Mouse (Mus musculus): ENCODE data around the gene Zdhhc20. TPM values are rescaled to one million over a fixed set of nuclear protein-coding genes. Genes with fewer than 3 reads are reported as not detected.
"Not testable (repeated sequence)": the region's sequence is repeated elsewhere in the genome, so short reads cannot be mapped to it uniquely, and the experiment has no call there.

Gene Zdhhc20
- 73.0 and 79.6 TPM in 2 replicates for polyA plus RNA-seq (2016; fragmentation: Nextera tagmentation; extraction: Ambion mirVana)

GRCm38 (mm10) chr14:57890011-57890842 lies at the start of gene Zdhhc20:
Gene Zdhhc20 (minus strand): TSS chr14:57890276.
- peak within 1 kb of the TSS; percentile 96 for H3K4me3 ChIP-seq
- H3K36me3 ChIP-seq = no peaks in the 10 kb centered on the region
- peaks cover 10% of the 10 kb centered on the region for H3K4me1 ChIP-seq
- H3K9ac ChIP-seq = peak within 1 kb of the TSS; percentile 95
- H3K9me3 ChIP-seq = no peaks in the 10 kb centered on the region
- peak; percentile 95 for ATAC-seq (ENCODE audit: insufficient number of reproducible peaks, insufficient read depth, low FRiP score, low TSS enrichment)
- H3K27ac ChIP-seq = peak within 1 kb of the TSS; percentile 84
- no peaks in the 10 kb centered on the region for H3K27me3 ChIP-seq
- peak within 1 kb of the TSS; percentile 58 for H3K4me2 ChIP-seq (replicated peaks)
- WGBS = 4% methylated on average over 65 of the region's 65 CpGs

GRCm38 (mm10) chr14:57937297-57937696 lies 47.2 kb upstream of the Zdhhc20 start:
- Histone ChIP-seq H3K27ac (no peak overlapping the region), H3K9me3 (no peaks in the 10 kb centered on the region), H3K4me2 (replicated peaks) (no peak overlapping the region), H3K36me3 (peaks cover 4% of the 10 kb centered on the region; the same call in 1 of the 2 replicates), H3K4me1 (no peaks in the 10 kb centered on the region), H3K4me3 (no peak overlapping the region), H3K27me3 (no peaks in the 10 kb centered on the region), H3K9ac (no peak overlapping the region)
- WGBS = 87% methylated on average over 6 of the region's 6 CpGs
- ATAC-seq (ENCODE audit: insufficient number of reproducible peaks, insufficient read depth, low FRiP score, low TSS enrichment) = no peak

GRCm38 (mm10) chr14:57934666-57935065 lies 44.6 kb upstream of the Zdhhc20 start:
- Histone ChIP-seq H3K9me3 (no peaks in the 10 kb centered on the region), H3K4me2 (replicated peaks) (no peak overlapping the region), H3K4me1 (no peaks in the 10 kb centered on the region), H3K27me3 (no peaks in the 10 kb centered on the region), H3K9ac (no peak overlapping the region), H3K36me3 (0 out of 2 replicates have a peak, but pooled peaks cover 8% of the 10 kb centered on the region), H3K4me3 (no peak overlapping the region), H3K27ac (no peak overlapping the region)
- no peak for ATAC-seq (ENCODE audit: insufficient number of reproducible peaks, insufficient read depth, low FRiP score, low TSS enrichment)
- WGBS = 96% methylated on average over 13 of the region's 13 CpGs

- H3K4me3 ChIP-seq = no peak overlapping the region
- 89% methylated on average over 7 of the region's 7 CpGs for WGBS
- no peak overlapping the region for H3K4me2 ChIP-seq (replicated peaks)
- no peaks in the 10 kb centered on the region for H3K9me3 ChIP-seq
- H3K27ac ChIP-seq = no peak overlapping the region
- no peaks in the 10 kb centered on the region for H3K27me3 ChIP-seq
- ATAC-seq (ENCODE audit: insufficient number of reproducible peaks, insufficient read depth, low FRiP score, low TSS enrichment) = no peak
- 0 out of 2 replicates have a peak, but pooled peaks cover 15% of the 10 kb centered on the region for H3K36me3 ChIP-seq
- H3K4me1 ChIP-seq = no peaks in the 10 kb centered on the region
- H3K9ac ChIP-seq = no peak overlapping the region
Observed at GRCm38 (mm10) chr14:57933608-57934007, 43.5 kb upstream of the Zdhhc20 start.

- H3K4me2 ChIP-seq (replicated peaks) = no peak overlapping the region
- no peaks in the 10 kb centered on the region for H3K27me3 ChIP-seq
- no peaks in the 10 kb centered on the region for H3K4me1 ChIP-seq
- no peaks in the 10 kb centered on the region for H3K9me3 ChIP-seq
- 0 out of 2 replicates have a peak, but pooled peaks cover 15% of the 10 kb centered on the region for H3K36me3 ChIP-seq
- no peak overlapping the region for H3K9ac ChIP-seq
- H3K4me3 ChIP-seq = no peak overlapping the region
- ATAC-seq (ENCODE audit: insufficient number of reproducible peaks, insufficient read depth, low FRiP score, low TSS enrichment) = no peak
- WGBS = 65% methylated on average over 7 of the region's 7 CpGs
- no peak overlapping the region for H3K27ac ChIP-seq
Observed at GRCm38 (mm10) chr14:57932881-57933443, 42.9 kb upstream of the Zdhhc20 start.

GRCm38 (mm10) chr14:57921428-57922131 lies 31.5 kb upstream of the Zdhhc20 start:
- Histone ChIP-seq H3K27ac (peak overlapping the region; percentile 75), H3K4me3 (no peak overlapping the region), H3K9me3 (no peaks in the 10 kb centered on the region), H3K9ac (no peak overlapping the region), H3K4me2 (replicated peaks) (no peak overlapping the region), H3K4me1 (peaks cover 11% of the 10 kb centered on the region), H3K36me3 (peaks cover 38% of the 10 kb centered on the region), H3K27me3 (no peaks in the 10 kb centered on the region)
- ATAC-seq (ENCODE audit: insufficient number of reproducible peaks, insufficient read depth, low FRiP score, low TSS enrichment) = peak; percentile 69; the same call in 1 of the 2 replicates
- 23% methylated on average over 10 of the region's 10 CpGs for WGBS

- no peak overlapping the region for H3K9ac ChIP-seq
- H3K36me3 ChIP-seq = peaks cover 38% of the 10 kb centered on the region
- 72% methylated on average over 18 of the region's 18 CpGs for WGBS
- H3K4me2 ChIP-seq (replicated peaks) = no peak overlapping the region
- H3K4me3 ChIP-seq = no peak overlapping the region
- no peaks in the 10 kb centered on the region for H3K9me3 ChIP-seq
- ATAC-seq (ENCODE audit: insufficient number of reproducible peaks, insufficient read depth, low FRiP score, low TSS enrichment) = no peak
- H3K27ac ChIP-seq = peak overlapping the region; percentile 75
- peaks cover 11% of the 10 kb centered on the region for H3K4me1 ChIP-seq
- no peaks in the 10 kb centered on the region for H3K27me3 ChIP-seq
Observed at GRCm38 (mm10) chr14:57920568-57921310, 30.7 kb upstream of the Zdhhc20 start.

GRCm38 (mm10) chr14:57919148-57919875 lies 29.2 kb upstream of the Zdhhc20 start:
- H3K27ac ChIP-seq = no peak overlapping the region
- H3K9me3 ChIP-seq = no peaks in the 10 kb centered on the region
- H3K4me1 ChIP-seq = peaks cover 11% of the 10 kb centered on the region
- WGBS = 94% methylated on average over 17 of the region's 17 CpGs
- no peak overlapping the region for H3K4me3 ChIP-seq
- H3K4me2 ChIP-seq (replicated peaks) = no peak overlapping the region
- no peaks in the 10 kb centered on the region for H3K27me3 ChIP-seq
- no peak overlapping the region for H3K9ac ChIP-seq
- no peak for ATAC-seq (ENCODE audit: insufficient number of reproducible peaks, insufficient read depth, low FRiP score, low TSS enrichment)
- H3K36me3 ChIP-seq = peaks cover 37% of the 10 kb centered on the region

- 72% methylated on average over 6 of the region's 6 CpGs for WGBS
- Histone ChIP-seq H3K4me2 (replicated peaks) (no peak overlapping the region), H3K27me3 (no peaks in the 10 kb centered on the region)
Observed at GRCm38 (mm10) chr14:57915341-57915740, 25.3 kb upstream of the Zdhhc20 start.

GRCm38 (mm10) chr14:57912211-57913007 lies 22.3 kb upstream of the Zdhhc20 start:
- H3K4me3 ChIP-seq; H3K27me3 ChIP-seq; H3K9me3 ChIP-seq; ATAC-seq (ENCODE audit: insufficient number of reproducible peaks, insufficient read depth, low FRiP score, low TSS enrichment); H3K9ac ChIP-seq; H3K27ac ChIP-seq; H3K4me1 ChIP-seq; H3K4me2 ChIP-seq (replicated peaks): not testable (repeated sequence)
- H3K36me3 ChIP-seq = peaks cover 14% of the 10 kb centered on the region
- WGBS = 52% methylated on average over 1 of the region's 1 CpGs

More at GRCm38 (mm10) chr14:57915341-57915740, 25.3 kb upstream of the Zdhhc20 start:
- H3K9ac ChIP-seq = no peak overlapping the region
- no peak overlapping the region for H3K27ac ChIP-seq
- H3K4me1 ChIP-seq = no peaks in the 10 kb centered on the region
- no peaks in the 10 kb centered on the region for H3K9me3 ChIP-seq
- ATAC-seq (ENCODE audit: insufficient number of reproducible peaks, insufficient read depth, low FRiP score, low TSS enrichment) = no peak
- H3K36me3 ChIP-seq = peaks cover 20% of the 10 kb centered on the region
- H3K4me3 ChIP-seq = no peak overlapping the region

All from embryonic facial prominence, embryonic 12.5 days (tissue).